Mouse (Mus musculus): ENCODE data around the gene Tmem221.

- TF ChIP-seq CTCF (IDR thresholded peaks at IDR 0.05; ENCODE audit: low read depth) (no peak), EP300 (optimal IDR thresholded peaks at IDR 0.05) (no peak)
Measured at GRCm38 (mm10) chr8:71596798-71597197, 38.1 kb upstream of the Tmem221 start.

All from stomach, postnatal 0 days (tissue).